Mouse (Mus musculus) hindbrain, embryonic 13.5 days (tissue): ENCODE measurements around the gene Thap4. TPM values are rescaled to one million over a fixed set of nuclear protein-coding genes. Genes with fewer than 3 reads are reported as not detected.

Source experiments
- ATAC-seq: fragments of 200-750 bp; cut with Nextera tagmentation; 2 replicates; pipeline ENCODE4 v1.8.0; 2017; ENCODE audit warnings: moderate TSS enrichment; ENCODE audit not compliant: low FRiP score
- H3K27ac ChIP-seq: fragments of 300-500 bp; sonication (generic); 2 replicates; pipeline ENCODE4 v1.5.1; 2015; ENCODE audit warnings: inconsistent platforms, mild to moderate bottlenecking, moderate library complexity
- H3K27me3 ChIP-seq: fragments of 300-500 bp; sonication (generic); 2 replicates; pipeline ENCODE4 v1.6.1; 2015; ENCODE audit warnings: mild to moderate bottlenecking, inconsistent platforms
- H3K36me3 ChIP-seq: fragments of 300-500 bp; sonication (generic); 2 replicates; pipeline ENCODE4 v1.6.1; 2015; ENCODE audit warnings: mild to moderate bottlenecking, inconsistent platforms
- H3K4me1 ChIP-seq: fragments of 300-500 bp; sonication (generic); replicated peaks from 2 replicates; pipeline ENCODE4 v1.6.1; 2015; ENCODE audit warnings: inconsistent platforms
- H3K4me2 ChIP-seq: fragments of 300-500 bp; sonication (generic); 2 replicates; pipeline ENCODE4 v1.6.1; 2015; ENCODE audit warnings: inconsistent platforms, mild to moderate bottlenecking, moderate library complexity
- H3K4me3 ChIP-seq: fragments of 300-500 bp; sonication (generic); 2 replicates; pipeline ENCODE4 v1.5.1; 2015; ENCODE audit warnings: mild to moderate bottlenecking, inconsistent platforms
- H3K9ac ChIP-seq: fragments of 300-500 bp; sonication (generic); 2 replicates; pipeline ENCODE4 v1.6.1; 2015; ENCODE audit warnings: mild to moderate bottlenecking, inconsistent platforms
- H3K9me3 ChIP-seq: fragments of 300-500 bp; sonication (generic); 2 replicates; pipeline ENCODE4 v1.6.1; 2016; ENCODE audit warnings: inconsistent platforms
- whole genome bisulfite sequencing: fragments of 180-500 bp; shearing (Covaris S2); methylation state at CpG from one replicate; pipeline ENCODE4 v1.1.7; 2015; 5-methylcytosine and 5-hydroxymethylcytosine counted together
- polyA plus RNA-seq: library from polyadenylated mRNA; unstranded; fragments of >200 nt; fragmentation: Nextera tagmentation; extraction: Ambion mirVana; gene quantifications from 2 replicates; pipeline ENCODE4 v1.2.1, GENCODE M21; 2015

Thap4 gene
- polyA plus RNA-seq, 1 experiment from 2014 or later = 41.3 TPM

GRCm38 (mm10) chr1:93654798-93655197 is 99.9 kb downstream of the Thap4 start:
- Histone ChIP-seq H3K27me3 (no peaks in the 10 kb centered on the region), H3K4me1 (no peaks in the 10 kb centered on the region), H3K36me3 (no peaks in the 10 kb centered on the region), H3K4me3 (no peak overlapping the region), H3K27ac (no peak overlapping the region), H3K9me3 (0 out of 2 replicates have a peak, but pooled peaks cover 4% of the 10 kb centered on the region), H3K9ac (no peak overlapping the region), H3K4me2 (no peak overlapping the region)
- 78% methylated on average over 2 of the region's 2 CpGs for WGBS
- ATAC-seq = no peak

GRCm38 (mm10) chr1:93654275-93654674 is 100.4 kb downstream of the Thap4 start:
- 65% methylated on average over 2 of the region's 2 CpGs for WGBS
- no peak overlapping the region for H3K4me2 ChIP-seq
- H3K36me3 ChIP-seq = no peaks in the 10 kb centered on the region
- H3K4me3 ChIP-seq = no peak overlapping the region
- 0 out of 2 replicates have a peak, but pooled peaks cover 4% of the 10 kb centered on the region for H3K9me3 ChIP-seq
- no peaks in the 10 kb centered on the region for H3K4me1 ChIP-seq
- no peak overlapping the region for H3K27ac ChIP-seq
- no peak for ATAC-seq
- H3K9ac ChIP-seq = no peak overlapping the region
- H3K27me3 ChIP-seq = no peaks in the 10 kb centered on the region

Other genes with a start within 250 kb of the Thap4 start
- gene Farp2, start 242.8 kb downstream of the Thap4 start, polyA plus RNA-seq = 5.9 TPM in 2 replicates
- 307 and 330 TPM in 2 replicates for gene Stk25, start 96.2 kb downstream of the Thap4 start, polyA plus RNA-seq
- gene Bok, start 69.2 kb downstream of the Thap4 start, polyA plus RNA-seq = 74.8 and 76.7 TPM in 2 replicates
- 107 and 112 TPM in 2 replicates for gene Atg4b, start 3.4 kb downstream of the Thap4 start, polyA plus RNA-seq
- 157 and 161 TPM in 2 replicates for gene Dtymk, start 47.1 kb upstream of the Thap4 start, polyA plus RNA-seq
- 9.4 and 10.5 TPM in 2 replicates for gene Ing5, start 49.1 kb upstream of the Thap4 start, polyA plus RNA-seq
- gene D2hgdh, start 70.0 kb upstream of the Thap4 start, polyA plus RNA-seq = 16.4 and 19.3 TPM in 2 replicates
- gene Gal3st2, start 106.4 kb upstream of the Thap4 start, polyA plus RNA-seq = not detected in 2 replicates
- not detected in 2 replicates for gene Gal3st2b, start 163.4 kb upstream of the Thap4 start, polyA plus RNA-seq
- gene Gal3st2c, start 235.6 kb upstream of the Thap4 start, polyA plus RNA-seq = not detected in 2 replicates